Mouse (Mus musculus) urinary bladder, postnatal 10 days (tissue): ENCODE data around the gene Abcb1a.
"Not testable (repeated sequence)": the region's sequence is repeated elsewhere in the genome, so short reads cannot be mapped to it uniquely, and the experiment has no call there.

Source experiments
- DNase-seq: peaks from one replicate; pipeline ENCODE4 v3.0.0; 2022; ENCODE audit warnings: low spot score

Gene Abcb1a

DNA sequence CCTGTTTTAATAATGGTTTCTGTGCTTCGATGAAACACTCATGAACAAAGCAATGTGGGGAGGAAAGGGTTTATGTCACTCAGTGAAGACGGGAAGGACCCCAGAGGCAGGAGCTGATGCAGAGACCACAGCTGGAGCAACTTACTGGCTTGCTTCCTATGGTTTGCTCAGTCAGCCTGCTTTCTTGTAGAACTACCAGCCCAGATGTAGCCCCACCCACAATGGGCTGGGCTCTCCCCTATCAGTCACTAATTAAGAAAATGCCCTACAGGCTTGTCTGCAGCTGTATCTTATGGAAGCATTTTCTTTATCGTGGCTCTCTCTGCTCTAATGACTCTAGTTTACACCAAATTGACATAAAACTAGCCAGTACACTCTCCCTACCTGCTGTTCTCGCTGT is 67.9 kb downstream of the Abcb1a start:
- DNase-seq: no peak

GRCm38 (mm10) chr5:8732639-8733038 is 72.8 kb downstream of the Abcb1a start:
- no peak for DNase-seq

DNA sequence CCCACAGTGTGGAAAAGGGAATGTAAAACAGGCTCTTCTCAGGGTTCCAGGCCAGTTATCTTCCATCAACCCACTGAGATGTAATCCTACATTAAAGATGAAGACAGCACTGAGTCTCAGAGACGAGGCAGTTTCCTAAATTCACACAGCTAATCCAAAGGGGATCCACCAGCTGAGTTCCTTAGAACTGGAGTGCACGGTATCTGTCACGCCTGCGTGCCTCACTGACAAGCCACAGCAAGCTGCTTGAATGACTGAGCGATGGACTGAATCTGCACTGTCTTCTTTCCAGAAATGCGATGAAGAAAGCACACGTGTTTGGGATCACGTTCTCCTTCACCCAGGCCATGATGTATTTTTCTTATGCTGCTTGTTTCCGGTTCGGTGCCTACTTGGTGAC is 73.4 kb downstream of the Abcb1a start:
- not testable (repeated sequence) for DNase-seq

DNA sequence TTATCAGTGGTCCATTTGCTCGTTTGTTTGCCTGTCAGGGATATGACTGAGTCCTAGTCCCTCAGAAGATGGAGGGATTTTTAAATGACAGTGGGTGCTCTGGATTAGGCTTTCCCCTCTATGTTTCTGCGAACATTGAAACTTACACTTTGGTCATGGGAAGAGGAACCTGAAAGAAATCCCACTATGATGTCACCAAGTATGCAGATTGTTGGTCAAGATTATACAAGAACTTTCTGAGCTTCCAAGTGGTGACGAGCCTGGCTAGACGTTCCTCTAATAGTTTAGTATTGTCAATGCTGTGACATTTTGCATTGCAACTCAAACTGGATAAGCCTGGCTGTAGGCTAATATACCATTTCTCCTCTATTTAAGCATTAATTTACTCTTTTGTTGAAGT is 76.5 kb downstream of the Abcb1a start:
- DNase-seq: no peak

DNA sequence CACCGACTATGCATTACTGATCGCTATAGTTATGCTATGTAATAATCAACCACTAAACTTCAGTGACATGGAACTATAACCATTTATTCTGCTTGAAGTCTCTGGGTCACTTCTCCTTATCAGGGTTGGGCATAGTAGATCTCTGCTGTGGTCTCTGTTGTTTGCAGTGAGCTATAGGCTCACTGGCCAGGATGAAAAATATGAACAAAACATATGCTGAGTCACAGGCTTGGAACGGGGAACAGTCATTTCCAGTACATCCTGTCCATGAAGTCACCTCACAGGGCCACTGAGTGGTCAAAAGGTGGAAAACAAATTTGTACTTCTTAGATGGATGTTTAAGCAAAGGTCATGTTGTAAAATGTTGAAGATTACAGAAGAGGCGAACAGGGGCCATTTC is 77.2 kb downstream of the Abcb1a start:
- no peak for DNase-seq

GRCm38 (mm10) chr5:8747244-8747643 is 87.4 kb downstream of the Abcb1a start:
- not testable (repeated sequence) for DNase-seq

GRCm38 (mm10) chr5:8772866-8773265 is 113.0 kb downstream of the Abcb1a start:
- no peak for DNase-seq

- DNase-seq: no peak
Measured at GRCm38 (mm10) chr5:8778311-8778710, 118.4 kb downstream of the Abcb1a start.

GRCm38 (mm10) chr5:8778751-8779150 is 118.9 kb downstream of the Abcb1a start:
- DNase-seq: no peak

- DNase-seq: no peak
Measured at GRCm38 (mm10) chr5:8792281-8792680, 132.4 kb downstream of the Abcb1a start.
